Mouse (Mus musculus): ENCODE results near the gene Ap1s3.

DNA sequence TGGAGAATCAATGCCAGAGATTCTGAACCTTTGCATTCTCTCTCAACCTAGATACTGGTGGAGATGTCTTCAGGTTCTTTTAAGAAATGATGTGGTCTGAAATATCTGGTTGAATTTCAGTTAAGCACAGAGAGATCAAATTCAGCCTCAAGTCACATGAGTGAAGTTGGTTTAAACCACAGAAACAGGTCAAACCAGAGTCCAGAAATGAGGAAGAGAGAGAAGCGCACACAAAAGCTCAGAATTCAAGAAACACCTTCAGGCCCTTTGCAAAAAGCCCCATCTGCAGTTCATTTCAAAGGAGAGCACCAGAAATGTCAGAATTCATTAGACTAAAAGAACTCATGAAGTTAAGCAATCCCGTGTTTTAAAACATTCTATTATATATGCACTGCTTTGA is 52.3 kb downstream of the Ap1s3 start:
- TF ChIP-seq CTCF (IDR thresholded peaks at IDR 0.05; ENCODE audit: extremely low read depth, insufficient read depth, insufficient read length, insufficient replicate concordance): no peak
- no peak for TF ChIP-seq POLR2A (IDR thresholded peaks at IDR 0.05; ENCODE audit: low read depth, low read length)

Data from spleen, adult 2 months (tissue).